Mouse (Mus musculus): ENCODE measurements around the gene Odc1.

DNA sequence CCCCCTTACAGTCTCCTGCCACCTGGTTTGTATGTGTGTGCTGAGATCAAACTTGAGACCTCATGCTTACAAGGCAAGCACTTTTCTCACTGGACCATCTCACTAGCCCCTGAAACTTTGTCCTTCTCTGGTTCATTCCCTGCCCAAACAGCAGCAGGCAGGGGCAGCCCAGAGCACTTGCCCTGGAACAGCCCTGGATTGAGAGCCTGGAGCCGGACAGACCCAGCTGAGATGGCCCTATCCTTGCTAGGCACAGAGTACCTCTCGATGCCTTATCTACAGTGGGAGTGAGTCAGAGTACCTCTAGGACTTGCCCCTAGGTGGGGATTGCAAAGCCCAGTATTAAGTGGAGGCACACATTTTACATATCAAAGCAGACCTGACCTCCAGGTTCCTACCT, 8.4 kb downstream of the Odc1 start:
- no peak for TF ChIP-seq CTCF (IDR thresholded peaks at IDR 0.05; ENCODE audit: low read depth)
- no peak for TF ChIP-seq EP300 (IDR thresholded peaks at IDR 0.05; ENCODE audit: low read depth)

Data from heart, postnatal 0 days (tissue).